Mouse (Mus musculus) E14TG2a.4 (cell line): ENCODE data around the gene Gm10964.

Experiments
- CTCF ChIP-seq: conservative IDR thresholded peaks from 2 replicates; pipeline ENCODE4 v1.5.1; 2014; ENCODE audit warnings: low read length
- NANOG ChIP-seq: IDR thresholded peaks from 2 replicates; pipeline ENCODE4 v1.6.1; 2014; ENCODE audit warnings: borderline replicate concordance, low read length, mixed read lengths
- POU5F1 ChIP-seq: IDR thresholded peaks from 2 replicates; pipeline ENCODE4 v1.6.1; 2014; ENCODE audit warnings: low read length, borderline replicate concordance

- TF ChIP-seq CTCF (no peak), NANOG (no peak), POU5F1 (no peak)
These were observed 33.7 kb upstream of the Gm10964 start for GRCm38 (mm10) chr3:103705426-103705825.
